Mouse (Mus musculus) olfactory bulb, adult 2 months (tissue): ENCODE results near the gene Tmc5. TPM values are rescaled to one million over a fixed set of nuclear protein-coding genes. Genes with fewer than 3 reads are reported as not detected.

Experiments used
- H3K27ac ChIP-seq: fragments of 200-500 bp; 2 replicates; pipeline ENCODE4 v1.5.1; 2012; ENCODE audit warnings: low read depth, low read length; ENCODE audit not compliant: insufficient read depth
- H3K4me1 ChIP-seq: fragments of 200-500 bp; 2 replicates; pipeline ENCODE4 v1.6.1; 2012; ENCODE audit warnings: low read length; ENCODE audit not compliant: control insufficient read depth, insufficient read depth
- H3K4me3 ChIP-seq: fragments of 200-500 bp; 2 replicates; pipeline ENCODE4 v1.5.1; 2012; ENCODE audit warnings: mild to moderate bottlenecking, low read depth, low read length, moderate library complexity; ENCODE audit not compliant: insufficient read depth
- CTCF ChIP-seq: fragments of 200-500 bp; IDR thresholded peaks from 2 replicates; pipeline ENCODE4 v1.5.1; 2012; ENCODE audit warnings: low read depth, mild to moderate bottlenecking, low read length, moderate library complexity; ENCODE audit not compliant: insufficient read depth
- POLR2A ChIP-seq: fragments of 200-500 bp; IDR thresholded peaks from 2 replicates; pipeline ENCODE4 v1.6.1; 2012; ENCODE audit warnings: mild to moderate bottlenecking, low read depth, low read length, moderate library complexity; ENCODE audit not compliant: insufficient read depth
- whole genome bisulfite sequencing: fragments of 180-500 bp; shearing (Covaris S2); methylation state at CpG from one replicate; pipeline ENCODE4 v1.1.7; 2018; 5-methylcytosine and 5-hydroxymethylcytosine counted together
- polyA plus RNA-seq: library from polyadenylated mRNA; stranded (reverse); fragments of >200 nt; gene quantifications from 2 replicates; pipeline ENCODE4 v1.2.4, GENCODE M21; 2012; ENCODE audit warnings: low replicate concordance; ENCODE audit not compliant: missing spikeins, insufficient read depth, insufficient read length

Tmc5 gene
- polyA plus RNA-seq, 1 experiment: not detected

DNA sequence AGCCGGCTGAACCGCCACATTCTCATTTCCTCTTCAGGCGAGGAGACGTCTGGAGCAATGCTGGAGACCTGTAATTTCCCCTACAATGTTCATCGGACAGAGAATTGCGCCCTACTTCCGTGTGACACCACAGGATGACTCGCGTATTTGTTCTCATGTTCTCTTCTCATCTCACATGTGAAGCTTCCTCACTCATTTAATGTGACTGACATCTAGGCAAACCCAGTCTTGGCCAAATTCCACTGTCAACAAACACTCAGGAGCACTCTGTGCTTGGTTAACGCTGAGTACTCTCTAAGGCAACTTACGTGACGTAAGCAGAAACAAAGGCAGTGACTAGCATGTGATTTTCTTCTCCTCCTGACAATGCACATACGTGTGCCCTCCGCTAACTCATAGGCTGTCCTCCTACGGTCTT, 106.1 kb downstream of the Tmc5 start:
- Histone ChIP-seq H3K4me1 (peaks cover 11% of the 10 kb centered on the region), H3K27ac (peak overlapping the region; percentile 14; the same call in 1 of the 2 replicates), H3K4me3 (peak overlapping the region; percentile 20)
- TF ChIP-seq POLR2A: no peak
- no peak for TF ChIP-seq CTCF
- 35% methylated on average over 15 of the region's 15 CpGs for WGBS

DNA sequence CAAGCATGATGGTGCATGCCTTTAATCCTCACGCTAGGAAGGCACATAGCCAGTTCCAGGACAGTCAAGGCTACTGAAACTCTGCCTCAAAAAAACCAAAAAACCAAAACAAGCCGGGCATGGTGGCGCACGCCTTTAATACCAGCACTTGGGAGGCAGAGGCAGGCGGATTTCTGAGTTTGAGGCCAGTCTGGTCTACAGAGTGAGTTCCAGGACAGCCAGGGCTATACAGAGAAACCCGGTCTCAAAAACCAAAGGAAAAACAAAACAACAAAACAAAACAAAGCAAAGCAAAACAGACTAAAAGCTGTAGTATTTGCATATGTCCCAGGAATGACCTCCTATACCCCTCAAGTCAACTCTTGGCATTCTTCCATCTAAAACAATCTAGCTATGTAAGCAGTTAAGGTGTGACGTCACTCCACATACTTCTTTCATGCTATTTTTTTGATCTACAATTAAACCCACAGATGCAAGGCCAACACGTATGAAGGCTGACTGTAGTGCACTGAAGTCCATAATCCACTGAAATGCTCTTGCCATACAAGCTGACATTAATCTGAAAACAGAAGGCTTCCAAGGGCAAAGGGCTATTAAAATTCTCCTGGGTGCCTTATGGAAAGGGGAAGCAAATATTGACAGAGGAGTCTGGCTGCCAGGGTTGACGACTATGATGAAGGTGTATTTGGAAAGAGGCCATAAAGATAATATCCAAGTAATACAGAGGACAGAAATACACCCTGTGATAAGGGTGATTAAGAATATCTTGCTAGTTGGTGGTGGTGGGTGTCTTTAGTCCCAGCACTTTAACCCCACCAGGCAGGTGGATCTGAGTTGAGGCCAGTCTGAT, 107.1 kb downstream of the Tmc5 start:
- WGBS: 53% methylated on average over 9 of the region's 9 CpGs
- H3K27ac ChIP-seq: 0 out of 2 replicates have a peak overlapping the region, but pooled peaks have one; percentile 14
- TF ChIP-seq POLR2A (no peak), CTCF (no peak)

DNA sequence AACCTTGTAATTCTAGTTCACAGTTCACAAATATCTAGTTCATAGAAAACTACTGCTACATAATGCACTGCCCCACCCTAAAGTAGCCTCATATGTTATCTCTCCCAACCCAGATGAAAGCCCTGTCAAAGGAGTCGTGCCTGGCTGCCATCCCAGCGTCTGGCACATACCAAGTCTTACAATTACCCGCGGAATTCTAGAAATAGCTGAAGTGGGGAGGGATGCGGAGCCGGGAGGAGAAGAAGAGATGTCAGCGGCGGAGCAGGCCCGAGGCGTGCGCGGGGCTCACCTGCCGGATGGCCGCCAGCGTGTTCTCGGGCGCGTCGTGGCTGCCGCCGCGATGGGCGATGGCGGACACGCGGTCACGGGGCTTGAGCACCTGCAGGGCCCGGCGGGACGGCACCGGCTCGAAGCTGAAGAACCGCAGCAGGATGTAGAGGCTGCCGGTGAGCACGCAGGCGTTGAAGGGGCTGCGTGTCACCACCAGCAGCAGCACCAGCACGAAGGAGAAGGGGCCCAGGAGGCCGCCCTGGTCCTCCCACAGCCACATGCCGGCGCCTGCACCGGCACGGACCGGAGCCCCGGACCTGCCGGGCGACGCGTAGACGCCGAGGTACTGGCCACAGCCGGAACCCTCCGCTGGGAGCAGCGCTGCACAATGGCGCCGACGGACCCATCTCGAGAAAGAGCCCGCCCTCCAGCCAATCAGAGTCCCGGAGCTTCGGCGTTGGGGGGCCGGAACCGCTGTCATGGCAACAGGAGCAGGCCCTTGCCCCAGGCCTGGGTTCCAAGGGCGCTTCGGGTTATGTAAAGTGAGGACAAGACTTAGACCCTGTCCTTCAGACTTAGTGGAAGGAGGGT, 108.2 kb downstream of the Tmc5 start, which contains the start of gene Gde1:
Gene Gde1, minus strand, starts transcription at position 678 of the 861 bp plus-strand sequence.
- TF ChIP-seq CTCF (0 out of 2 replicates have a peak, but pooled peaks have one; percentile 8), POLR2A (peak; percentile 81)

More for the DNA sequence above, 107.1 kb downstream of the Tmc5 start:
- peaks cover 11% of the 10 kb centered on the region for H3K4me1 ChIP-seq
- H3K4me3 ChIP-seq: no peak overlapping the region

DNA sequence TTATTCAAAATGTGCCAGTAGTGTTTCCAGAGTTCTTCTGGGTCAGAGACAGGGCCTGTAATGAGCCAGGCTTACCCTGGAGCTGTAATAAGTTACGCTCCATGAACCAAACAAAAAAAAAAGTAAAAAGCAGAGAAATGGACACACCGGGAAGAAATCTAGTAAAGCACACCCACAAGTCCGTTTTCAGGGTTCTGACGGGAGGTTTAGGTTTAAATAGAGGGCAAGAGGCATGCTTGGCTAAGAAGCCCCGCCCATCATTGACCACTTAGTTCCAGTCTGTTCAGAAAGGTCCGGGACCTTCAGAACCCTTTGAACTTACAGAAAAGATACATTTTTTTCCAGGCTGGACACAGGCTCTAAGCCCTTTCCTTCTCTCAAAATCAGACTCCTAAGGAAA, 109.0 kb downstream of the Tmc5 start:
- Histone ChIP-seq H3K4me1 (peaks cover 8% of the 10 kb centered on the region), H3K27ac (peak overlapping the region; percentile 96), H3K4me3 (no peak overlapping the region; the same call in 1 of the 2 replicates)
- TF ChIP-seq CTCF (no peak), POLR2A (no peak)
- WGBS: 20% methylated on average over 6 of the region's 6 CpGs

More for the DNA sequence above, 108.2 kb downstream of the Tmc5 start, which contains the start of gene Gde1:
- peak within 1 kb of the TSS; percentile 93 for H3K4me3 ChIP-seq
- under 1% methylated on average over 66 of the region's 66 CpGs for WGBS
- peak within 1 kb of the TSS; percentile 96 for H3K27ac ChIP-seq
- H3K4me1 ChIP-seq: peaks cover 8% of the 10 kb centered on the region

- Histone ChIP-seq H3K27ac (peak overlapping the region; percentile 96), H3K4me1 (peaks cover 8% of the 10 kb centered on the region), H3K4me3 (no peak overlapping the region)
- no peak for TF ChIP-seq CTCF
- TF ChIP-seq POLR2A: no peak
- WGBS: 53% methylated on average over 5 of the region's 5 CpGs
These were observed 109.4 kb downstream of the Tmc5 start for GRCm38 (mm10) chr7:118706488-118706887.

DNA sequence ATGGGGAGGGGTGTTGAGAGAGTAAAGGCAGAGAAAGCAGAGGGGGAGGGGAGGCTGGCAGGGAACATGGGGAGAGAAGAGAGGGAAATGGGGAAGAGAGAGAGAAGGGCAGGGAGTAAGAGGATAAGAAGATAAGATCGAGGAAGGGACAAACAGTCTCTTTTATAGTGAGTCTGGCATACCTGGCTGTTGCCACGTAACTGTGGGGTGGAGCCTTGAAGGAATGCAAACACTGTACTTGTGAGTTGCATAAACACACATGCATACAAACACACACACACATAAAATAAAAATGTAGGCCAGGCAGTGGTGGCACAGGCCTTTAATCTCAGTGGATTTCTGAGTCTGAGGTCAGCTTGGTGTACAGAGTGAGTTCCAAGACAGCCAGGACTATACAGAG, 110.1 kb downstream of the Tmc5 start:
- H3K4me1 ChIP-seq: peaks cover 4% of the 10 kb centered on the region; the same call in 1 of the 2 replicates
- no peak for TF ChIP-seq CTCF
- TF ChIP-seq POLR2A: no peak
- 0 out of 2 replicates have a peak overlapping the region, but pooled peaks have one; percentile 31 for H3K27ac ChIP-seq
- no peak overlapping the region for H3K4me3 ChIP-seq
- 94% methylated on average over 2 of the region's 2 CpGs for WGBS

GRCm38 (mm10) chr7:118708002-118708401, 110.9 kb downstream of the Tmc5 start:
- H3K4me3 ChIP-seq: no peak overlapping the region
- no peak for TF ChIP-seq POLR2A
- no peak for TF ChIP-seq CTCF
- no peak overlapping the region for H3K27ac ChIP-seq
- WGBS: 84% methylated on average over 4 of the region's 4 CpGs
- H3K4me1 ChIP-seq: 0 out of 2 replicates have a peak, but pooled peaks cover 2% of the 10 kb centered on the region

DNA sequence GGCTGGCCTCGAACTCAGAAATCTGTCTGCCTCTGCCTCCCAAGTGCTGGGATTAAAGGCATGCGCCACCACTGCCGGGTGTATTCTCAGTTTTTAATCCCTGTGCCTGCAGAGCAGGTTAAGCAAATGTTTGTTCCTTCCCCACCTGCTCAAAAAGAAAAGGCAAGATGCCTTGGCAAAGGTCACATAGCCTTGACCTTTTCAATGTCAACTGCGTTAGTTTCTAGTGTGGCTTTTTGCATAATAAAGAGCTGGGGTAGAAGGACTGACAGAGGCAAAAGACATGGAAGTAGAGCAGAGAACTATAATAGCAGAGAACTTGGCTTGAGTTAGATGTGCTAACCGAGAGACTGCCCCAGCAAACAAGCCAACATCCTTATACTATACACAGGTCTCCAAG, 113.7 kb downstream of the Tmc5 start:
- TF ChIP-seq CTCF: no peak
- no peak for TF ChIP-seq POLR2A
- Histone ChIP-seq H3K4me3 (no peak overlapping the region), H3K4me1 (0 out of 2 replicates have a peak, but pooled peaks cover 2% of the 10 kb centered on the region), H3K27ac (no peak overlapping the region)
- 70% methylated on average over 5 of the region's 5 CpGs for WGBS
